Mouse (Mus musculus) layer of hippocampus, adult 9-11 months (tissue): ENCODE measurements around the gene Pde3b.
"Not testable (repeated sequence)": the region's sequence is repeated elsewhere in the genome, so short reads cannot be mapped to it uniquely, and the experiment has no call there.

Experiments
- DNase-seq: peaks from one replicate; pipeline ENCODE4 v3.0.0; 2022

Pde3b gene

DNA sequence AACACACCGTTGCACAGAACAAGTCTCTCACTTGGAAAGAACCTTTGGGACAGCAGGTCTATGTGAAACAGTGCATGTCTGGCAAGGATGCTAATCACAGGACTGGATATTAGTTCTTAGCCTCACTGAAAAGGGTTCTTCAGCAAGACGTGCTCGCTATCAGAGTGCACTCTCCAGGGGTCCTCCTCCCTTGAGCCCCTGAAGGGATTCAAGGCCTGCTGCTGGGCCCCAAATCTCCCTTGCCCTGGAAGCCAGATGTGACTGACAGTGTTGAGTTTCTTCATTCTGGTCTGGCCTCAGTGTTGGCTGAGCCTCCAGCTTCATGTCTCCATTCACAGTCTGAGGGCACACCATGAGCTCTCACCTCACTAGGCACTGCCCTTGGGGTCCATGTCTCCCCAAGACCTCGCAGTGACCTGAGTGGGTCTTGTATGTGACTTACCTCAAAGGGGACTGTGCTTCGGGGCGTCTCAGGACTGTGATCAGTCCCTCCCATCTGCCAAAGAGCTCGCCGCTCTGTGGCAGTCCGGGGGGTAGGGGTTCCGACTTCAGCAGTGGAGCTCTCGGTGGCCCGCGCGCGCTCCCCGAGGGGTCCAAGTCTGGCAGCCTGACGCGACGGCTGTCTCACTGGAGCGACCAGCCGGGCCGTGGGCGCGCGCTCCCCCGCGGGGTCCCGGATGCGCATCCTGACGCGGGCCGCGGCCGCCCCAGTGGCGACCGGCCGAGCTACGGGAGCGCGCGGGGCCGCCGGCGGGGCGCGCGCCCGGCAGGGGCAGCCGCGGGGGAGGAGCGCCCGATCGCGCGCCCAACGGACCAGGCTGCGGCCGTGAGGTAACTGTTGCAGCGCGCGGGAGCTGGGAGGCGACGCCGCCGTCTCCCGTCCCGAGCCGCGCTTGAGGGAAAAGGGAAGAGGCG, at the start of gene Pde3b:
Gene Pde3b, plus strand, starts transcription at position 861 of the 915 bp plus-strand sequence.
- DNase-seq, result peak; percentile 57

DNA sequence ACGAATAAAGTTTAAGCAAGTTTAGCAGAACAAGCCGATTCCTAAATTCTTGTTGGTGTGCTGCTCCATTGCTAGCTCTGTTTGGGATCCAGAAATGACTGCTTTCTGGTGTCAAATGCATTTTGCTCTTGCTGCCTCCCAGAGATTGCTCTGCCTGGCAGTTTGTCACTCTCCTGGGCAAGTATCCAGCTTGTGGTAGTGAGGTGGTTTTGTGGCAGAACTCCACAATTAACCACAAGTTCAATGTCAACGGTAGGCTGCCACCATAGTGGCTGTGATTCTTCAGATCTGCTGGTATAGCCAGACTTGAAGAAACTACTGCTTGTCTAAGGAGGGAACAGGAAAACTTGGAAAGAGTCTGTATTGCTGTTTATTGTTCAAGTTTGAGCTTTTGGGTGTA, 13.0 kb upstream of the Pde3b start:
- peak; percentile 6 for DNase-seq

DNA sequence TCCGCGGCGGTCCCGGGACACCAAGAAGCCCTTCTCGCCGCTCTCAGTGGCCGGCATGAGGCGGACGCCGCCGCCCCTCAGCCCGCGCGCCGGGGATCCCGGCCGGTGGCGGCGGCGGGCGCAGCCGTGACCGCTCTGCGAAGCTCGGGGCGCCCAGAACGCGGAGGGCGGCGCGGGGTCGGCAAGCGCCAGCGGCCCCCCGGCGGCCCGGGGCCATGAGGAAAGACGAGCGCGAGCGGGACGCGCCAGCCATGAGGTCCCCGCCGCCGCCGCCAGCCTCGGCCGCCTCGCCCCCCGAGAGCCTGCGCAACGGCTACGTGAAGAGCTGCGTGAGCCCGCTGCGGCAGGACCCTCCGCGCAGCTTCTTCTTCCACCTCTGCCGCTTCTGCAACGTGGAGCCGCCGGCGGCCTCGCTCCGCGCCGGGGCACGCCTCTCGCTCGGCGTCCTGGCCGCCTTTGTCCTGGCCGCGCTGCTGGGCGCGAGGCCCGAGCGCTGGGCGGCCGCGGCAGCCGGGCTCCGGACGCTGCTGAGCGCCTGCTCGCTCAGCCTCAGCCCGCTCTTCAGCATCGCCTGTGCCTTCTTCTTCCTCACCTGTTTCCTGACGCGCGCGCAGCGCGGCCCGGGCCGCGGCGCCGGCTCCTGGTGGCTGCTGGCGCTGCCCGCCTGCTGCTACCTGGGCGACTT, 397 bp downstream of the Pde3b start:
- DNase-seq, result peak; percentile 34

DNA sequence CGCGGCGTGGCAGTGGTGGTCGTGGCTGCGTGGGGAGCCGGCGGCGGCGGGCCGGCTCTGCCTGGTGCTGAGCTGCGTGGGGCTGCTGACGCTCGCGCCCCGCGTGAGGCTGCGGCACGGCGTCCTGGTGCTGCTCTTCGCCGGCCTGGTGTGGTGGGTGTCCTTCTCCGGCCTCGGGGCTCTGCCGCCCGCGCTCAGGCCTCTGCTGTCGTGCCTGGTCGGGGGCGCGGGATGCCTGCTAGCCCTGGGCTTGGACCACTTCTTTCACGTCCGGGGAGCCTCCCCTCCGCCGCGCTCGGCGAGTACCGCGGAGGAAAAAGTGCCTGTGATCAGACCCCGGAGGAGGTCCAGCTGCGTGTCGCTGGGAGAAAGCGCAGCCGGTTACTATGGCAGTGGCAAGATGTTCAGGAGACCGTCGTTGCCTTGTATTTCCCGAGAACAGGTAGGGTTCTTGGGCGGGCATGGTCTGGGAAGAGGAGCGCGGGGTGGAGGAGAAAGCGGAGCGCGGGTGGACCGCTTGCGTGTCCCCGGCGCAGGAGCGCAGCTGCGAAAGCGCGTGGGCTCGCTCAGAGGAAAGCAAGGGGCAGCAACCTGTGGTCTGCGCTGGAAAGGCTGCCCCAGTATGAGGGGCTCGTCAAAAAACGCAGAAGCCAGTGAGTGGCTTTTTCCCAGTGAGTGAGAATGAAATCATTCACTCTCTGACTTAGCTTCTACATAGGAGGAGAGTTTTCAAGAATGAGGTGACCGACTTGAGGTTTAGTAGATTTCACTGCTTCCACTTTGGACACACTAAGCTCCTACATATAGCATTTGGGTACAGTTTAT, 1.2 kb downstream of the Pde3b start:
- peak; percentile 18 for DNase-seq

DNA sequence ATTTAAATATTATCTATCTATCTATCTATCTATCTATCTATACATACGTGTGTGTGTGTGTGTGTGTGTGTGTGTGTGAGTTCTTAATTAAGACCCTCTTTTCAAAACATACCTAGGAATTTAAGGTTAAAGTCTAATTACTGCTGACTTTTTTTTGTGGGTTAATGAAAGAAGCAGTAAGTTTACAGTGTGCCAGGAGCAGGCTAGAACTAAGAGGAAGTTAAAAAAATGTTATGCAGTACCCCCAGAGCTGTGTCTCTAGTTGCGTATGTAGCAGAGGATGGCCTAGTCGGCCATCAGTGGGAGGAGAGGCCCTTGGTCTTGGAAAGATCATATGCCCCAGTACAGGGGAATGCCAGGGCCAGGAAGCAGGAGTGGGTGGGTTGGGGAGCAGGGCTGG, 4.2 kb downstream of the Pde3b start:
- DNase-seq, result not testable (repeated sequence)

DNA sequence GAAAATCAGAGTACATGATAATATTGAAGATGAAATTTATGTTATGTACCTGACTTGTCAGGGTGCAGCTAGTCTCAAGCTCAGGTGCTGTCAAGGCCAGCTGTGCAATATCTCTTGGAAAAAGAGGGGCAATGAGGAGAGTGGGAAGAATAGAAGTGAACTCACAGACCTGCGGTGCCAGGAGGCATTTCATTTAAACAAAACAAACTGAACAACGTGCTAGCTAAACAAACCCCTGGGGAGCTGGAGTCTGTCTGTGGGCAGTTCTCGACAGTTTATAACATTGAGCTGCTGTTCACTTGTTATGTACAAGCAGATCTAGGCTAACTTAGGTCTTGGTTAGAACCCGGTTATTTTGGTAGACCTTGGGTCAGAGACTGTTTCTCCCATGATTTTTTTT, 5.8 kb downstream of the Pde3b start:
- DNase-seq, result no peak

DNA sequence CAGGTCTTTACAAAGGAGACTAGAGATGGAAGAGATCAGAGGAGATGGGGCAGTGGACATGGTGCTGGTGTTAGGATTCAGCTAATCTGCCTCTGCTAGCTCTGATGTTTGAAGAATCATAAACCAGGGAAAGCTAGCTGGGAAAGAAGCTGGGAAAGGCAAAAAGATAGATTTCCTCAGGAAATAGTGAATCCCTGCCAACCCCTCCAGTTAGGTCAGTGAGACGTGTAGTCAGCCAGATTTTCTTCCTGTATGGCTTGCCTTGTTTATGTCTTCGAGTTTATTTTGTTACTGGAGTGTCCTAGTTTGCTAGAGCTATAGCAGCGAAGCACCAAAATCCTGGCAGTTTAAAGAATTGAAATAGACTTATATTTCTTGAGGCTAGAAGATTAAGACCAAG, 7.1 kb downstream of the Pde3b start:
- DNase-seq, result no peak

DNA sequence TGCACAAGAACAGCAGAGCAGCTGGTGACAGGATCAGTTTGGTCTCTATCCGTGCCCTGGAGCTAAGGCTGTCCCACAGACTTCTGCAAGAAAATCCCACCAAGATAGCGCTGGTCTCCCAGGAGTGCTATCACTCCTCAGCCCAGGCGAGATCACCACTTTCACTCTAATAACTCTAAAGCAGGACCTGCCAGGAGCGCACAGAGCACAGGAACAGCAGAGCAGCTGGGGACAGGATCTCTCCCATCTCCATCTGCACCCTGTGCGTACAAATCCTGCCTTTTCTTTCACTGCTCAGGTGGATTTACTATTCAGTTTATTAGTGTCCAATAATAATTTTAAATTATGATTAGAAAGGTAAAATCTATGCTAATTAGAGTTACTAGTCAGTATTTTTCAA, 14.7 kb downstream of the Pde3b start:
- no peak for DNase-seq

DNA sequence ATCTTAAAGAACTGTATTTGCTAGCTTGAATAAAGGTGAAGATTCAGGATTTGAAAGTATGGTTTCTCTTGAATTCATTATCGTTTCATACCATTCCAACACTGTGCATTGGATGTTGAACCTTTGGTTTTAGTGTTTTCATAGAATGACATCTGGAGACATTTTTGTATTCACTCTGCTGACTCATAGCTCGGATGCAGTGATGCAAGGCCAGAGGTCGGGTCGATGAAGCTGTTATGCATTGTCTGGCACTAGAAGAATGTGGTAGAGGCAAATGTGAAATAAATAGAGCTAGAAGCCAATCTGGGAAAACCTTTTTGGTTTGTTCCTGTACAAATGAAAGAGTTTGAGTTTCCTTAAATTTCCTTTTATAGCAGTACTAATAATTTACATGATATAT, 16.9 kb downstream of the Pde3b start:
- DNase-seq, result no peak

DNA sequence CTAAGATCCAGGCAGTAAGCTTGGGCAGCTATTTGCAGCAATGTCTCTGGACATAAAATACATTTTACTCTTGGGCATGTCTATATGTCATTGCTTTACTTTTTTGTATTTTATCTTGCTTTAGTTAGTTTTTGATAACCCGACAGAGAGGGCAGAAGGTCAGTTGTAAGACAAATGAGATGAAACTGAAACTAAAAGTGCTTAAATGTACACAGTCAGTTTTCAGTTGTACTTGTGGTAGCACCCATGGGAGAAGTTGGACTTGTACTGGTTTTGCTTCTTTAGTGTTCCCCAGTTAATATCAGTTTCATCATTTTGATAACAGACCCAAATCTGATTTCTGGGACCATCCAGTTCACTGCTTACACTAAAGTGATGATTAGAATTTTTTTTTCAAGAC, 24.6 kb downstream of the Pde3b start:
- DNase-seq, result no peak

DNA sequence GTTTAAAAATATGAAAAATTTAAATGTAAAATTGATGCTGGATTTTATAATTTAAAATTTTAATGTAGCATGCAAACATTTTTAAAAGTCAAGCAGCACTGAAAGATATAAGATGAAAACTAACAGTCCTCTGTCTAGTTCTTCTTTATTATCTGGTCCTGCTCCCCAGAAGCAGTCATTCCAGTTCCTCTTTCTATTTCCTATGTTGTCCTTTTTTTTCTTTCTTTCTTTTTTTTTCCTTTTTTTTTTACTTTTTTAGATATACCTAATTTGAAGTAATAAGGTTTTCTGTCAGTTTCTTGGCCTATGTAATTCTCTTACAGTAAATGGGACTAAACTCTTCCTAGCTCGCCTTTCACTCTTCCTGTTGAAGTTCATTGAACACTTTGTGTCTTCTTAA, 25.4 kb downstream of the Pde3b start:
- DNase-seq, result no peak

DNA sequence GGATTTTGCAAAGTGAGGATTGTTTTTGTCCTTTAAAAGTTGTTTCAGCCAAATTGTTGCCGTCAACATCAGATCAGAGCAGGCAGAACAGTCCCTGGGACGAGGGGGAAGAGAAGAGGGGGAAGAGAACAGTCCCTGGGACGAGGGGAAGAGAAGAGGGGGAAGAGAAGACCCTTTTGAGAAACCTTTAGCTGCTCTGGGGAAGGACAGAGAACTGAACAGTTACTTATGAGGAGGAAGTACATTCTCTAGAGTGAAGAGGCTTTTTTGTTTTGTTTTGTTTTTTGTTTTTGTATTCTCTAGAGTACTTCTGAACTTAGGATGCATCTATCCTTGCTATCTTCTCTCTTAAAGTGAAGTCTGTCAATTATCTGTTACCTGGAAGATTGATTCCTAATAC, 37.8 kb downstream of the Pde3b start:
- no peak for DNase-seq

DNA sequence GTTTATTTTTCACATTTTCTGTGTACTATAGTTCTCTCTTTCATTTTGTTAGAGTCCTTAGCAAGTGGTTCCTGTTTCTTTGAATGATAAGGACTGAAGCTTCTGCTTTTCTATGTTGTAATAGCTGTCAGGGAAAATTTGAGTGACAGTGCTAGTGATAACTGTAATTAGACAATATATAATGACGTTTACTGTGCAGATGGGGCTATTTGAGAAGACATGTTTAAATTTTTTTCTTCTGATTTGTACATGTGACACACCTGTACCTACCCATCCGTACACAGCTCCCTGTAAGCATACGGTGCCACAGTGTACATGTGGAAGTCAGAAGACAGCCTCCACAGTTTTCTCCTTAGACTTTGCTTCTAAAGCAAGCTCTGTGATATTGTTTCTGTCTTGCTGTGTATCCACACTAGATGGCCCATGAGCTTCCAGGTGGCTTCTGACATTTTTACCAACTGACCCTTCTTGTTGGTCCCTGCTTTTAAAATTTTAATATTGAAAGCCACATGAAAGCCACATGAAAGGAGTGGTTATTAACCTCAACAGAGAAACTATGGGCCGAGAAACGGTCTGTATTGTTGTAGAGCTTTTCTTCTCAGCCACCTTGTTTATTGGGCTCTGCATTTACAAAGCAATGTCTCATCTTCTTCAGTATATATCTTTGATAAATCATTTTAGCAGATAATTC, 38.4 kb downstream of the Pde3b start:
- no peak for DNase-seq

DNA sequence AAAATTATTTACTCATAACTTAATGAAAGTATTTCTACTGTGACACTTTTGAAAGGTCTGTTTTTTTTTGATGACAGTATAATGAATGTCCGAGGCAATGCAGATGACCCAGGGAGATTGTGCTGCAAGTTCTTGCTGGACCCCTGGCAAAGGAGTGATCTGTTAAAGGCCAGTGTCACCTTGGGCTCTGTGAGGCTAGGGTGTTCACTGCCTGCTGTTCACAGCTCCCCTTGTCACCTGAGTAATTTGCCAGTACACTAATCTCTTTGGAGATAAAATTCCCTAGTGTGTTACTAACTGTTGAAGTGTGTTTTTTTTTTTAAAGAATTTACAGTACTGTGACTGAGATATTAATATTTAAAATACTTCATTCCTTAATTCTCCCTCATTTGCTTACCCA, 39.8 kb downstream of the Pde3b start:
- no peak for DNase-seq

DNA sequence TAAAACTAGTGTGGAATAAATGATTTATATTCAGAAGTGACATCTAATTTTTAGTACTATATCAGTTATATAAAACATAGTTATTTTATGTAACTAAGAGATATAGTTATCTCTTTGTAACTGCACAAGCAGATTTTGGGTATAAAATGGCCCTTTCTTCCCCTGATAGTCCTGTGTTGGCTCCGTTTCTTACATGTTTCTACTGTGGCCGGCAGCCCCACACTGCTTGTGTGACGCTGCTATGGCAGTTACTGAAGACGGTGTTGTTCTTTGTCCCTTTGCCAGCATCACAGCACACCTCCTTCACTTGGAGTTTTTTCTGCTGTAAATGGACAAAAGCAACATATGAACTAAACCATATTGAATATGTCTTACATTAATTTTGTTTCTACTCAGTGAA, 41.8 kb downstream of the Pde3b start:
- no peak for DNase-seq

DNA sequence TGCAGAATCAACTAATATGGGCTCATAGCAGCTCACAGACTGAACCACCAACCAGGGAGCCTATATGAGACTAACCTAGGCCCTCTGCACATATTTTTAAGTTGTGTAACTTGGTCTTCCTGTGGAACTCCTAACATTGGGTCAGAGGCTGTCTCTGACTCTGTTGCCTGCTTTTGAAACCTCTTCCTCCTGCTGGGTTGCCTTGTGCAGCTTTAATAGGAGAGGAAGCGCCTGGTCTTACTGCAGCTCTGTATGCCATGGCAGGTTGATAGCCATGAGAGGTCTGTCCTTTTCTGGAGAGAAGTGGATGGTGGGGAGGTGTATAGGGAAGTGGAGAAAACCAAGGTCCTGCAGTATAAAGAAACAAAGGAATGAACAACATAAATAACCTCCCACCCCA, 44.8 kb downstream of the Pde3b start:
- DNase-seq, result no peak

DNA sequence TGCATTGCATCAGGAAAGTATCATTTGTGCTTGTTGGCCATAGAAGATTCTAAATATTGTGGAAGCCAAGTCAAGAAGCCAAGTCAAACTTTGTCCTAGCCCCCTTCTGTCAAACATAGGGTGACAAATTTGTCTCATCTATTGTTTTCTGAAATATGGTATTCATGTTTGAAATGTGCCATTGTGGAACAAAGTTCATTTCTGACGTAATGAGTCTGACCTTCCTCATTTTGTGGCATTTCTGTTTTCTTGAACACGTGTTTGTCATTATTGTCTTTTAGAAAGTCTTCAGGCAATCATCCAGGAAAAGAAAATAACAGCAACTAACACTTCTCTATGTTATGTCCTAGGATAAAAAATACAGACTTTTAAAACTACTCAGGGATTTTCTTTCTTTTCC, 46.6 kb downstream of the Pde3b start:
- DNase-seq, result no peak

DNA sequence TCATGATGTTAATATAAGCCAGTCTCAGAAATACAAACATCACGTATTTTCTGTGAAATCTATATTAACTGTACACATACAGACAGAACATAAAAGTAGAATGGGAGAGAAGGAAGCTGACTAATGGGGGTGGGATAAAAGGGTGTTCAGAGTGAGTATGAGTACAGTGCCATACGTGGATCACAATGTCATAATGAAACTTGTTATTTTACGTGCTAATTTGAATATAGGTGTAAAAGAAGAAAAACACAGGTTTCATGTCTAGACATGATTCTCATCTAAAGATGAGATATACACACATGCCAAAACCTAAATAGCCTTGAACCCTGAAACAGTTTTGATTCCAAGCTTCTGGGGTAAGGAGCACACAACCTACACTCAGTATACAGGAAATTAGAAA, 51.3 kb downstream of the Pde3b start:
- no peak for DNase-seq

DNA sequence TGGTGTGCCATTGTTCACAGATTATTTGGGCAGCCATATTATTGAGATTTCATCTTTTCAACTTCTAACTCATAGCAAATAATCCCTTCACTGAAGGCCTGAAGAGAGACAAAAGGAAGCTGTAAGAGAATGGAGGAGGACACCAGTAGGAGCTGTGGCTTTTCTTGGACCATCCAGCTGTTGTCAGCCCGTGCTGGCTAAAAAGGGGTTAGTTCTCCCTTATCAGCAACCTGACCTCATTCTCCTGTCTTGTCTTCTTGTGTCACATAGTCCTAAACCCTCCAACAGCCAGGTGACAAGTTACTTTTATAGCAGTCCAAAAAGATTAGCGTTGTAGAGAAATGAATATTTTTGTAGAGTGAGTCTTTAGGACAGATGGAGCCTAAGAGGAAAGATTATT, 57.4 kb downstream of the Pde3b start:
- DNase-seq, result no peak

DNA sequence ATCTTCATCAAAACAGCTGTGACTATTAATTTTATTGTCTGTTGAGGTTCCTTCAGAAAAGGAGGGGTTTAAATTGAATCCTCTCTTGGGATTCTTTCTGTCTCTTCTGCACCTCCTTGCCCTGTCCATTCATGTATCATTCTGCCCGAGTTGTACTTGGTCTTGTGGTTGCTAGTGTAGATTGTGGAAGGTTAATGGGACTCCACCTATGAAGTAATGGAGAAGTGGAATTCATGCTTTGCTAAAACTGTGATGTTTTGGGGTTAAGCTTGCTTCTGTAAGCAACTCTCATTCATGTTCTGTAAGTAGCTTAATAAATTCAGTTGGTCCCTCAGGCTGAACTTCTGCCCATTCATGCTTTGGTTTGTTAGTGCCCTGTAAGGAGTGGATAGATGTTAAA, 59.8 kb downstream of the Pde3b start:
- DNase-seq, result no peak

DNA sequence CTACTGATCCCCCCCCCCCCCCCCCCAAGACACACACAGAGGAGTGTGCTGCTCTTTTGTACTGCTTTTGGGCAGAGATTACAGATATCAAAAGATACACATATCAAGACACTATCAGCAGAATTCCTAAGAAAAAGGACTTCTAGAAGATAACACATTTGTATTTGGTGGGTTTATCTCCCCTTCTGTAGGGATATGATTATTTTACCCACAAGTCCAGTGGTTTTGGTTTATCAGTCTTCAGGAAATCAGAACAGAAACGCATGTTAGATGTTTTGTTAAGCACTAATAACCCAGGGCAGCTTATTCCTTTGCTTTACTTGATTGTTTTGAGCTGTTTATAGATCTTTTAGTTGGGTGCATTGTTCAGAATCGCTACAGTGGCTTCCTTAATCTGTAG, 62.8 kb downstream of the Pde3b start:
- no peak for DNase-seq

DNA sequence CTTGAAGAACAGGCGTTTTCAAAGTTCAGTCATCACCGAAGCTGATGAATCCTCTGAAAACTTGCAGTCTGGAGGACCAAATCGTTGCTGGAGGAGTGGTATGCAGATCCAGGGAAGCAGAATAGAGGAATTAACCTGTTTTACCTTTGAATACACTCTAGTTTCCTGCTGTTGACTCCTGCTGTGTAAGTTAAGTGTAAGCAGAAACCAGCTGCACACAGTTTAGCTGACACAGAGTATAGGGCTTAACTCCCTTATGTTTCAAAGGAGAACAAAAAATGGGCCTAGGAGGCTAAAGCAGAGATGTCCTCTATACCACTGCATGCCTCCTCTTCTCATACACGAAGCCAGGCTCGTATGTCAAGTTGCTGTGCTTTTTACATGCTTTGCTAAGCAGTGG, 63.8 kb downstream of the Pde3b start:
- DNase-seq, result no peak

DNA sequence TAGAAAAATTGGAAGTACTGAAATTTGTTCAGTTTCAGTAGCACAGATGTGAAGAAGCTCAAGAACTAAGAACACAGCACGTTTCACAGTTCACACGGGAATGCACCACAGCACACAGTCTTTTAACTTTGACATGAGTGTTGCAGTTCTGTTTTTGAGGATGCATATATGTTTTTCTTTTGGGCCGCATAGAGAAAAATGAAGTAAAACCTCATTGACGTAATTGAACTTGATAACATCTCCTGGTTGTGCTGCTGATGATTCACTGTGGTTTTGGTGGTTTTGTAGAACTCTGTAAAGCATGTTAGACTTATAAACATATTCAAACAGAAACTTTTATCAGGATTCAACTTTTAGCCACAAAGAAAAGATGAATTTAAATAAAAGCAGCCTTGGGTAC, 64.7 kb downstream of the Pde3b start:
- DNase-seq, result no peak
